Mouse (Mus musculus): ENCODE results near the gene Rpl23.
"Not testable (repeated sequence)": the region's sequence is repeated elsewhere in the genome, so short reads cannot be mapped to it uniquely, and the experiment has no call there.

Gene Rpl23

GRCm38 (mm10) chr11:97766154-97766881 is 15.9 kb downstream of the Rpl23 start, which contains the start of gene Cwc25:
Cwc25 (minus strand) TSS chr11:97766556.
- peak; percentile 95 for DNase-seq (ENCODE audit: low spot score)

GRCm38 (mm10) chr11:97761638-97762037 is 20.6 kb downstream of the Rpl23 start:
- no peak for DNase-seq (ENCODE audit: low spot score)

GRCm38 (mm10) chr11:97758942-97759341 is 23.3 kb downstream of the Rpl23 start:
- no peak for DNase-seq (ENCODE audit: low spot score)

- no peak for DNase-seq (ENCODE audit: low spot score)
Observed at GRCm38 (mm10) chr11:97758125-97758524, 24.1 kb downstream of the Rpl23 start.

GRCm38 (mm10) chr11:97753277-97753676 is 29.0 kb downstream of the Rpl23 start:
- no peak for DNase-seq (ENCODE audit: low spot score)

GRCm38 (mm10) chr11:97748496-97748895 is 33.7 kb downstream of the Rpl23 start:
- no peak for DNase-seq (ENCODE audit: low spot score)

GRCm38 (mm10) chr11:97747773-97748172 is 34.5 kb downstream of the Rpl23 start:
- DNase-seq (ENCODE audit: low spot score), result no peak

- no peak for DNase-seq (ENCODE audit: low spot score)
Observed at GRCm38 (mm10) chr11:97745331-97745721, 36.9 kb downstream of the Rpl23 start.

- DNase-seq (ENCODE audit: low spot score), result peak; percentile 99
Observed at GRCm38 (mm10) chr11:97744718-97745330, 37.4 kb downstream of the Rpl23 start.

- peak; percentile 30 for DNase-seq (ENCODE audit: low spot score)
Observed at GRCm38 (mm10) chr11:97744063-97744717, 38.0 kb downstream of the Rpl23 start, which contains the start of gene Pip4k2b. Pip4k2b (minus strand) TSS chr11:97744704.

GRCm38 (mm10) chr11:97743423-97743822 is 38.8 kb downstream of the Rpl23 start:
- no peak for DNase-seq (ENCODE audit: low spot score)

- no peak for DNase-seq (ENCODE audit: low spot score)
Observed at GRCm38 (mm10) chr11:97742591-97742990, 39.6 kb downstream of the Rpl23 start.

GRCm38 (mm10) chr11:97742157-97742556 is 40.1 kb downstream of the Rpl23 start:
- no peak for DNase-seq (ENCODE audit: low spot score)

- peak; percentile 38 for DNase-seq (ENCODE audit: low spot score)
Observed at GRCm38 (mm10) chr11:97740190-97740589, 42.0 kb downstream of the Rpl23 start.

GRCm38 (mm10) chr11:97739155-97739554 is 43.1 kb downstream of the Rpl23 start:
- DNase-seq (ENCODE audit: low spot score), result no peak

GRCm38 (mm10) chr11:97738703-97739102 is 43.5 kb downstream of the Rpl23 start:
- no peak for DNase-seq (ENCODE audit: low spot score)

- DNase-seq (ENCODE audit: low spot score), result no peak
Observed at GRCm38 (mm10) chr11:97737600-97737999, 44.6 kb downstream of the Rpl23 start.

GRCm38 (mm10) chr11:97736645-97737044 is 45.6 kb downstream of the Rpl23 start:
- DNase-seq (ENCODE audit: low spot score), result no peak

GRCm38 (mm10) chr11:97734810-97735209 is 47.4 kb downstream of the Rpl23 start:
- not testable (repeated sequence) for DNase-seq (ENCODE audit: low spot score)

GRCm38 (mm10) chr11:97733689-97734088 is 48.5 kb downstream of the Rpl23 start:
- no peak for DNase-seq (ENCODE audit: low spot score)

GRCm38 (mm10) chr11:97728730-97729129 is 53.5 kb downstream of the Rpl23 start:
- DNase-seq (ENCODE audit: low spot score), result no peak

GRCm38 (mm10) chr11:97728311-97728710 is 53.9 kb downstream of the Rpl23 start:
- DNase-seq (ENCODE audit: low spot score), result no peak

All from layer of hippocampus, adult 11-12 months (tissue).